Mouse (Mus musculus) adrenal gland, adult 8-10 months (tissue): ENCODE measurements around the gene Tmed10. TPM values are rescaled to one million over a fixed set of nuclear protein-coding genes. Genes with fewer than 3 reads are reported as not detected.

Experiments
- DNase-seq: peaks from one replicate; pipeline ENCODE4 v3.0.0; 2022
- total RNA-seq, 4 experiments: library from RNA; stranded (reverse); gene quantifications; 2 replicates each; pipeline ENCODE4 v1.2.4; 2022

Tmed10 gene
- total RNA-seq, 4 experiments from 2014 or later, result 326 to 334 (median 331) TPM

- peak; percentile 60 for DNase-seq
Measured at GRCm38 (mm10) chr12:85373591-85374560, 771 bp downstream of the Tmed10 start.

GRCm38 (mm10) chr12:85372068-85372665 is 2.5 kb downstream of the Tmed10 start:
- no peak for DNase-seq

GRCm38 (mm10) chr12:85368441-85369063 is 6.1 kb downstream of the Tmed10 start:
- no peak for DNase-seq

- no peak for DNase-seq
Measured at GRCm38 (mm10) chr12:85366271-85366670, 8.4 kb downstream of the Tmed10 start.

GRCm38 (mm10) chr12:85362510-85362909 is 12.1 kb downstream of the Tmed10 start:
- no peak for DNase-seq

- no peak for DNase-seq
Measured at GRCm38 (mm10) chr12:85361580-85361979, 13.1 kb downstream of the Tmed10 start.

- no peak for DNase-seq
Measured at GRCm38 (mm10) chr12:85361165-85361564, 13.5 kb downstream of the Tmed10 start.

GRCm38 (mm10) chr12:85354061-85354460 is 20.6 kb downstream of the Tmed10 start:
- DNase-seq, result no peak

GRCm38 (mm10) chr12:85350407-85351232 is 24.0 kb downstream of the Tmed10 start:
- DNase-seq, result no peak

- no peak for DNase-seq
Measured at GRCm38 (mm10) chr12:85348338-85348737, 26.3 kb downstream of the Tmed10 start.

- DNase-seq, result no peak
Measured at GRCm38 (mm10) chr12:85347196-85347595, 27.5 kb downstream of the Tmed10 start.

- DNase-seq, result no peak
Measured at GRCm38 (mm10) chr12:85346374-85346773, 28.3 kb downstream of the Tmed10 start.

GRCm38 (mm10) chr12:85345559-85345958 is 29.1 kb downstream of the Tmed10 start:
- no peak for DNase-seq

- no peak for DNase-seq
Measured at GRCm38 (mm10) chr12:85344252-85344651, 30.4 kb downstream of the Tmed10 start.

GRCm38 (mm10) chr12:85342310-85342709 is 32.3 kb downstream of the Tmed10 start:
- DNase-seq, result no peak

- DNase-seq, result no peak
Measured at GRCm38 (mm10) chr12:85341131-85341530, 33.5 kb downstream of the Tmed10 start.

GRCm38 (mm10) chr12:85339947-85340346 is 34.7 kb downstream of the Tmed10 start:
- no peak for DNase-seq

GRCm38 (mm10) chr12:85339243-85339729 is 35.4 kb downstream of the Tmed10 start, which contains the start of gene Nek9:
Gene Nek9 (minus strand): TSS chr12:85339362.
- DNase-seq, result peak; percentile 87

GRCm38 (mm10) chr12:85338815-85339214 is 35.8 kb downstream of the Tmed10 start:
- DNase-seq, result no peak

GRCm38 (mm10) chr12:85337567-85338311 is 36.9 kb downstream of the Tmed10 start:
- DNase-seq, result no peak

GRCm38 (mm10) chr12:85330153-85330552 is 44.5 kb downstream of the Tmed10 start:
- DNase-seq, result peak; percentile 71
